Mouse (Mus musculus) mouse trophoblast stem cell (cell line): Measurements from ENCODE around the gene Stac.

ENCODE experiments used
- in situ Hi-C, 2 experiments: fragments of 300-500 bp; cut with MseI, MboI; formaldehyde crosslinking; loops; 2 replicates in 1 of 2; 3 replicates in 1 of 2; pipeline ENCODE4 v1.15.1; 2025

The Stac gene

DNA sequence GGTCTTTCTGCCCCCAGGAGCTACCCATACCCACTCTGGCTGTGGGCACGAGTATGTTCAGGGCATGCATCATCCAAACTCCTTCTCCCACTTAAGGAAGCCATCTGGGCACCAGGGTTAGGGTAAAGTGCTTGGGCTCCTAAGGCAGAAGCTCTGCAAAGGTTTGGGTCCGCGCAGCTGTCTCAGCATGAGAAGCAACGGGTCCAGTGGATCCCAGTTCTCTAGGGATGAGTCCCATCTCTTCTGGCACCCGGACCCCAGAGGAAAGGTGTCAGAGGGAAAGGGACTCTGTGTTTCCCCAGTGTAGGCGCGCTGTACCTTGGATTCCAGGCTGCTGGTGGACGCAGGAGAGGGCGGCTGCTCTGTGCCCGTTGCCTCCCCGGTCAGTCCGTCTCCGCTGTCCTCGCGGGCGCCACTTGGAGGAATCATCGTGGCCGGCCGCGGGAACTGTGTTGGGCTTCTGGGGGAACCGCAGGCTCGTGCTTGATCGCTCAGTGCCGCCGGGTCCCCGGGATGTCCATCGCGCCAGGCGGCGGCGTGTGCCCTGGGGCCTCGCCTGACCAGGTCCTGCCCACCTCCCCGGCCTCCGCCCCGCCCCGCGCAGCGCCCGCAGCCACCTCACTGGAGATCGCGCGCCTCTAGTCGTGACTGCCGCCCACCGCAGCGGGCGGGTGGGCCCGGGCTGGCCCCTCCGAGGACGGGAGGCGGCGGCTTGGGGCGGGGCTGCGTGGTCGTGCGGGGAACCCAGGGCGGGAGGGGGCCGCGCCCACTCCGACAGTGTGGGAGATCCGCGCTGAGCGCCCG lies at the start of gene Stac:
Gene Stac, minus strand, starts transcription at position 669 of the 804 bp plus-strand sequence.
- in situ Hi-C loops, result no loop called here

DNA sequence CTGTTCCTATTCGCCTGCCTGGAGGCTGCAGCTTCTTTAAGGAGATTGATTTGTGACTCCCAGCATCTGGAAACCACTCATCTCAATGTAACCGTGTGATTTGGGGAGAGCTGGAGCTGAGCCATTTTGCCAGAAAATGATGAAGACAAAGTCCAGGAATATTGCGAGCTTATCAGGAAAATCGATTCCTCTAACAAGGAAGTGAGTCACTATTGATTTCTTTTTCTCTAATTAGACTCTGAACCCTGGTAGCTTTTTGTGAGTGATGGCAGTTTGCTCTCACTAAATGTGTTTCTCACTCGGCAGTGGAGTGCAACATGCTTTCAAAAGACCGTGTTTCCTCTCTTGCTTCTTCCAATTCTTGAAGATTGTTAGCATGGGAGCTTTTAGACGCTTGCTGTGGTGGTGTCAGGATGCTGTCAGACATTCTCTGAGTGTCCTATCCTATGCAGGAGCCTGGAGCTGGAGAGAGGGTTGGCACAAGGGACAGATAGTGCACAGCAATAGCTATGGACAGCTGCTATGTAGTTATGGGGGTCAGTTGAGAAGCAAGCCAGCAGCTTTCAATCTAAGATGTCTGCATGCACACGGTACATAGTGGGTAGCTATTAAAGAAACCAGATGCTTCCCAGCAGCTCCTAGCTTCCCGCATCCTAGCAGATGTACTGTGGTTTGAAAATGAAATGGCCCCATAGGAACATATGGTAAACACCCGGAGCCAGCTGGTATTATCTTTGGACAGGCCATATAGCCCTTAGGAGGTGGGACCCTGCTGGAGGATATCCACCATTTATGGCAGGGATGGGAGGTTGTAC lies 49.5 kb upstream of the Stac start:
- in situ Hi-C loops, result no loop called here

DNA sequence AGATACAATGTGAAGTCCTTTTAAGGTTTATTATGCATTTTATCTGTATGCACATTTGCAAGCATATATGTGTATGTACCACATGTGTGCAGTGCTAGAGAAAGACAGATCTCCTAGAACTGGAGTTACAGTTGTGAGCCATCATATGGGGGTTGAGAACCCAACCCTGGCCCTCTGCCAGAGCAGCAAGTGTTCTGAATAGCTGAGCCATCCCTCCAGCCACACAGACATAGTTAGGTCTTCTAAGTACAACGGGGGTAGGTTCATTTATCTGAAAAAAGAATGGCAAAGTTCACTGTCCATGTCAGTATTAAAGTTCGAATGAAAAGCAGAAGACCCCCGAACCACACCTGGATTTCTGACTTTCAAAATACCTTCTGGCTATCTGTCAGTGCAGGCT lies 48.9 kb upstream of the Stac start:
- in situ Hi-C loops, result no loop called here

DNA sequence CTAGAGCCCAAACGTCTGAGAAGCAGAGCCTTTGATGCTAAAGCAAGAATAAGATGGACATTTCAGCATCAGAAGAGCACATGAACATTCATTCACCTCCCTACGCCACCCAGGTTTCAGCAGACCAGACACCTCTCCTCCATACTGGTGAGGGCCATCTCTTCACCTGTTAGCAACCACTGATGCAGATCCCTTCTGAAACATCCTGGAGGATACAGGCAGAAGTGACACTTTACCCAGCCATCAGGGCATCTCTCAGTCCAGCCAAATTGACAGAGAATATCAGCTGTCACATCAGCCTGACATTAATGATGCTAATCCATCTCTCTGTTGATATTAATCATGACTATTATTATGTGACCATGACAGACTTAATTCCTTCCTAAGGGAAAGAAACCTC lies 47.6 kb upstream of the Stac start:
- in situ Hi-C loops, result no loop called here

DNA sequence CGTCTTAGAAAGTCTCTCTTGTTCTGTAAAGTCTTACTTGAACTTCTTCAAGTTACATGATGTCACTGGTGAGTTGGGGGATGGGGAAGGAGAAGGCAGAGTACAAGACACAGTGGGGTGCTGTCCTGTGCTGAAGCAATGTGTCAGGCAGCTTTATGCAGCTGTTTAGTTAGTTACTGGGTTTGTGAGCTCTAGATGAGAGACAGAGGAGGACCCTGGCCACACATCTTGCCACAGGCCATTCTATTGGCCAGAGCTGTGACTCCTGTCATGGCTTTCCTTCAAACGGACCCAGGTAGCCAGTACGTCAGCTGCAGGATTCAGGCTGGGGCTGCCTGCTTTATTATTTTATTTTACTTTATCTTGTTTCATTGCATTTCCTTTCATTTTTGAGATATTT lies 45.8 kb upstream of the Stac start:
- in situ Hi-C loops, result no loop called here

DNA sequence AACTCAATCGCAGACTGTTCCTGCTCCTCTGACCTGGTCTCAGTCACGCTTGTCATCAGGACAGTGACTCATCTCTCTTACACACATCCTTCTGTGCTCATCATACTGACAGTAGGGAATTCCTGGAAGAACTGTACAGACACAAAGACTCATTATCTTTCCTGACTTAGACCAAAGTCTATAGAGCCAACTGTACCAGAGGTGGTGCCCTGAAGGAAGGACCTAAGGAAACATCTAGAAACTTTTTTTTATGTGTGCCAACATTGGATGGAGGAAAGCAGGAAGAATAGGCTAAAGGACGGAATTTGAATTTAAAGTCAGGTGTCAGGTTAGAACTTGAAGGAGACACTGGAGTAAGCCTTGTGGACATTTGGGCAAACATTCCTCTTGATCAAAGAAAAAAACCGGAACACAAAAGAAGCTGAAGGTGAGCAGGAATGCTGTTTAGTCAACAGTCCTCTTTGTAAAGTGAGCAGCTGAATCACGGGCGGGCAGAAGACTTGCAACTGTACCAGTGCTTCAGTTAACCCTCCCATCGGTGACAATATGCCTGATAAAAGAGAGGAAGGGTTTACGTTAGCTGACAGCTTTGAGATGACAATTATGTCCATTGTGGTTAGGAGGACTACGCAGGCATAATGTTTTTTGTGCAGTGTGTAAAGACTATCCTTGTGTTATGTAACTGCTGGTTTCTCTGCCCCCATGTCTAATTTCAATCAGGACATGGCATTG lies 42.0 kb upstream of the Stac start:
- in situ Hi-C loops, result no loop called here

DNA sequence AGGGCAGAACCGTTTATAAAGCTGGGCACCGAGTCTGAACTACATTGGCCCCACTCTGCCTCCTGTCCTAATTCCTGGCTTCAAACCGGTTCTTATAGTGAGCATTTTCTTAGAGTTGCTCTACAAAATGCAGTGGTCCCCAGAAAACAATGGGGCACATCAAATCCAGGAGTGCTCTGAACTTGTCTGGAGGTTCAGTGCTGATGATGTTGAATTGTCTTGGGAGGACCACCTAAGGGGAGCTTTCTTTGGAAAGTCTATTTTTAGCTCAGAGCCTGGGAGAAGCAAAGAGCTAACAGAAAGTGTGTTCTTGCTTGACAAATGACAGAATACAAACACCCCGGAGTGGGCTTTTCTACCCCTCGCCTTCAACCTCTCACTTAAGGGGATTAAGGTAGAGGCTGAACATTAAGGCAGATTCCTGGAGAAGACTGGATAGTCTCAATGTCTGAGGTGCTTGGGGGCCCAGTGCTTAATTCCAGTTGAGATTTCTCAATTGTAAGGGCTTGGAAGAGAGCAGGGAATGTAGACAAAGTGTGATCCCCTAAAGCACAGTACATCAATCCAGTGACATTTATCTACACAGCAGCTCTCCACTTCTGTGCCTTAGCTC lies 34.9 kb upstream of the Stac start:
- in situ Hi-C loops, result no loop called here

DNA sequence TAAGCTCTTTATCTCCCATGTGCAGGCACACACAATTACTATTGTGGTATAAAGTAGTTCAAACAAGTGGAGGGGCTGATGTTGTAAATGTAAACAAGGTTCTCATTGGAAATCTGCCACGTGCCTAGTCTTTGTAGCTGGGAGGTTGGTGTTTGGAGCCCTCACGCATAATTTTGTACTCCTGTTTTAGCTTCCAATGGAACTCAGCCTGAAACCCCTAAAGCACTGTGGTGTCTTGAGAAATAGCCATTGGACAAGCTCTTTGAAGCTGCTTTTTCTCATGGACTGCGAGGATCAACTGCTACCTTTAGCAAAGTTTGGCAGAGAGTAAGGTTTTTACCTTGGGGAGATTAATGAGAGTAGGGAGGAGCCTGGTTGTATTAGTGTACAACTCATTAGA lies 24.3 kb upstream of the Stac start:
- in situ Hi-C loops, result no loop called here

DNA sequence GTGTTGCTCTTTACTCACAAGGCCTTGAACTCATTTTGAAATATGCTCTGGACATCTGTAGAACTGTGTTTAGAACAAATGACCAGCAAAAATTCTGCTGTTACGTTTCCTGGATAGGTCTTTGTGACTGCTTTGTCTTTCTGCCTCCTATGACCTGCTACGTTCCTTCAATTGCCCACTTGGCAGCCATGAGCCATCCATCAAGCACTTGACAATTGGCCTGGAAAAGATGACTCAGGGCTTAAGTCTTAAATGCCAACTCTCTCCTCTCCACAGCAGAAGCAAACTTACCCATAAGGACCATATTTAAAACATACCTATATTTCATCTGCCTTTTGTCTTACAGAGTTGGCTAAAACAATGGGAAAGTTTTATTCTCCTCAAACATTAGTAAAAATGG lies 10.0 kb upstream of the Stac start:
- in situ Hi-C loops, result no loop called here

DNA sequence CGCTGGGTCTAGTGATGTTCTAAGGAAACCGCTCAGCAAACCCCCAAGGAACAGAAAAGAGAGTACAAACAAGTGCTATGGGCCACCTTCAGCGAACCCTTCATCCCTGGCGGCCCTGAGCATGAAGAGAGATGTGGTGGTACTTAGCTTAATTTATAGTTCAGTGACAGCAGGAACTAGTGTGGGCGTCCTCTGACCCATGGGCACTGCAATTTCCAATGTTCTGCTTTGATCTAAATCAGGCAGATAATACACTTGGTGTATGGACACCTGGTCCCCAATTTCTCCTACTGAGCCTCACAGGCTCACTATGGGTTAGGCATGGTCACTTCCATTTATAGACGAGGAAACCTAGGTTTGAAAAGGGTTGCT lies 322 bp upstream of the Stac start:
- in situ Hi-C loops, result no loop called here

DNA sequence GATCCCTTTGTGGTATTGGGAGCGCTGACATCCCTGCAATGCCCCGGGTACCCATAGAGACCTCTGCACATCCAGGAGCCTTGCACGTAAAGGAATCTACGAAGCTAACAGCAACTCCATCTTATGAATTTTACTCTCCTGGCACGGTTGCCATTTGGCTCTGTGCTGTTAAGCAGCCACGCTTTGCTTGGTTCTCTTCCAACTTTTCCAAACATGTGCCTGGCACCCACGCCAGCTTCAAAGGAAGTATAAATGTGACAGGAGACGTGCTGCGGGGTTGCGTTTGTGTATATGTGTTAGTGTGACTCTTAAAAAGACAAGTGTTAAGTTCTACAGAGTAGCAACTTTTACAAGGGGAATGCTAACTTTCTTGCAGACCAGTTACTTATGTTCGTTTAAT lies 1.0 kb downstream of the Stac start:
- in situ Hi-C loops, result no loop called here

DNA sequence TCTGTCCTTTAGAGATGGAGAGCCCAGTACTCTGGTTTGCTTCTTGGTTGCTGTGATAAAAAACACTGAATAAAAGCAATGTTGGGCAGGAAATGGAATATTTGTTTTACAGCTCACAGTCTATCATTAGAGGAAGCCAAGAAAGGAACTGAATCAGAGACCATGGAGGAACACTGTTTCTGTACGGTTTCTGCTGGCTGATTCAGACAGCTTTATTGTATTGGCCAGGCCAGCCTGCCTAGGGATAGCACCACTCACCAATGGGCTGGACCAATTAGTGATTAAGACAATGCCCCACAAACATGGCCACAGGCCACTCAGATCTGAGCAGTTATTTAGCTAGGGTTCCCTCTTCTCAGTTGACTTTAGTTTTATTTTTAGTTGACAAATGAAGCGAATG lies 6.0 kb downstream of the Stac start:
- in situ Hi-C loops, result no loop called here

DNA sequence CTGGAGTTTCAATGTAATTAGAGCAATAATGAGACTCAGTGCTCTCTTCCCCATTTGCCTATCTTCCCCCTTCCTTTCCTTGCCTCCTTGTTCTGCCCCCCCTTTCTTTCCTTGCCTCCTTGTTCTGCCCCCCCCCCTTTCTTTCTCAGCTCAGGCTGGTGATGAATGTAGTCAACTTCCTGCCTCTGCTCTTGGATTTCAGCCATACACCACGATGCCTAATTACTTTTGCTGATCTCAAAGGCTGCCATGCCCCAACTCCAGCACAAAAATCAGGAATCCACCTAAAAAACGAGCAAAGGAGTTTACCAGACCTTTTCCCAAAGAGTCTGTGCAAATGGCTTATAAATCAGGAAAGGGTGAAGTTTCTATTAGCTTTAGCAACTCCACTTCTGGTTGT lies 10.6 kb downstream of the Stac start:
- in situ Hi-C loops, result no loop called here

DNA sequence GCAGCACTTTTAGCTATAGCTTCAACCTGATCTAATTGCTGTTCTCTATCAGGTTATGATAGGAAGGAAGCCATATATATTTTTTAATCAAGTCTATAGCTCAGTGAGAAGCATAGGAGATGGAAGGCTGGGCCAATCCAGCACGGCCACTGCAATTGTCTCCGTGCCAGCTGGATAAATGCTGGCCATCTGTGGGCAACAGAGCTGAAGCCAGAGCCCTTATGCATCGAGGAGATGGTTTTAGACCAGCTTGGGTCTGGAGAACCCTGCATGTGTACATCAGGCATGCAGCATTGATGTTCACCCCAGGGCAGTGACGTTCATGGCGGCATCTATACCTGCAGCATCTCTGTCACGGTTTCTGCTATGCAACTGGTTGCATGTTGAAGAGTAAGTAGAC lies 20.3 kb downstream of the Stac start:
- in situ Hi-C loops, result no loop called here

DNA sequence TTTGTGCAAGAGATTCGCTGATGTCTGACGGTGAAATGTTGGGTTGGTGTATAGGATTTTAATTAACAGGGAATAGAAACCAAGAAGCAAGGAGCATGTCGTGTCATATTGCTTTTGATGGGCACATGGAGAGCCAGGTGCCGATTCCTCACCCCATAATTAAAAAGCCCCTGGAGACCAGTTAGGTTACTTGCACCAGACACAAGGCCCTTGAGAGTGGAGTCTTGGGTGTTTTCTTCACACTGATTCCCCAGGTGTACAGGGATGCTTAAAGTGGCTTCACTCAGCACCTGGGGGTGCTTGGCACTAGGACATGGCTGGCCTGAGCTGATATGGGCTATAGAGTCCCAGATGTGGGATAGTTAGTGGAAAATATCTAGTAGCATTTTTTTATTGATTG lies 35.1 kb downstream of the Stac start:
- in situ Hi-C loops, result no loop called here

DNA sequence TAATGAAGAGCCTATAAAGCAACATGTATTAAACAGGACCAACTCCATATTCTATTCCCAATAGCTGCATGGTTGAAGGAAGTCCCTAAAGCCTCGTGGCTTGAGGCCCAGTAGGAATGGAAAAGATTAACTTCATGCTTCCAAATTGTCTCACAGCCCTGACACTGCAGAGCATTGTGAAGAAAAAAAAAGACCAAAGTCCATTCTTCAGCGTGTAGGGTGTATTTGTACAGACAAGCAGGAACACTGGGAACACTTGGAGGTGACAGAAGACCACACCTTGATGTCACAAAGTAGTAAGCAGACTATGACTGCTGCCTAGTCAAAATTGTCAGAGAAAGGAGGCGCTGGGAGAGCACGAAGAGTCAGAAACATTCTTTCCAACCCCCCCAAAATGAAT lies 45.9 kb downstream of the Stac start:
- in situ Hi-C loops, result no loop called here

DNA sequence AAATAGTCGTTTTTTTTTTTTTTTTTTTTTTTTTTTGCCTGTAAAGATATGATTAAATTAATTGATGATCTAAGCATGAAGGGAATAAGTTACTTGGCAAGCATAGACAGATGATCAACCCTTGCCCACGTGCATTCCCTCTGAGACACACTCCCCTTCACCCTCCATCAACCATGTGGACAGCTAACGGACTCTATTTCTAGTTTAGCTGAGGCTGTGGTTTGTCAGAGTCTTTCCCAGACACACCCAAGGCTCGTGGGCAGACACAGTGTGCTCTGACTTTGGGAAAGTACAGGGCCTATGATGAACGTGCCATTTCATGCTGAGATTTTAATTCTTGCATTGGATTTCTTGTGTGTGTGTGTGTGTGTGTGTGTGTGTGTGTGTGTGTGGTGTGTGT lies 46.8 kb downstream of the Stac start:
- in situ Hi-C loops, result no loop called here

DNA sequence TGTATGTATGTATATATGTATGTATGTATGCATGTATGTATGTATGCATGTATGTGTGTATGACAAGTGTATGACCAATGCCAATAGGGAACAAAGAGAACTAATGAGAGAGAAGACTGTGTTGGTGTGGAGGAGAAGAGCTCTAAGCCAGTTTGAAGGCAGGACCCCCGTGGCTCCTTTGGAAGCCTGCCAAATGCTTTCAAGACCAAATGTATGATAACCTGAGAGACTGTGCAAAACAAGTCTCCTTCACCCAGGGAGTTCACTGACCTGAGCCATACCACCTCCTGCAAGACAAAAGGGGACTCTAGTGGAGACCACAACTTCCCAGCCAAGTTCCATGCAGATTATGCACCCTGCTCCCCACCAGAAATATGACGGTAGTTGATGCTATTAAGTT lies 52.5 kb downstream of the Stac start:
- in situ Hi-C loops, result no loop called here

DNA sequence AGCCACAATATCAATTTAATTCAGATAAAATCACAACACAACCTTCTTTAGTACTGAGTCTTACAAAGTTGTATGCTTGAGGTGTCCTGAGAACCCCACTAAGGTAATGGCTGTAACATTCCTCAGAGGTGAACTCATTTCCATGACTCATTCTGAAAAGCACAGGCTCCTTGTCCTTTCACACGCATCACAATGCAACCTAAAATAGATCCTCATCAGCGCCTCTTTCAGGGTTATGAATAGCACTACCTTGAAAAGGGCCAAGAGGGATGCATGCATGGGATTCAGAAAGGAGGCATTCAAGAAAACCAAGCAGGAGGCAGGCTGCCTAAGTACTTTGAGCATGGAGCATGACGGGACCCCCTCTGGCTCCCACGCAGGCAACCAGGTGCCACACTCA lies 57.3 kb downstream of the Stac start:
- in situ Hi-C loops, result no loop called here

DNA sequence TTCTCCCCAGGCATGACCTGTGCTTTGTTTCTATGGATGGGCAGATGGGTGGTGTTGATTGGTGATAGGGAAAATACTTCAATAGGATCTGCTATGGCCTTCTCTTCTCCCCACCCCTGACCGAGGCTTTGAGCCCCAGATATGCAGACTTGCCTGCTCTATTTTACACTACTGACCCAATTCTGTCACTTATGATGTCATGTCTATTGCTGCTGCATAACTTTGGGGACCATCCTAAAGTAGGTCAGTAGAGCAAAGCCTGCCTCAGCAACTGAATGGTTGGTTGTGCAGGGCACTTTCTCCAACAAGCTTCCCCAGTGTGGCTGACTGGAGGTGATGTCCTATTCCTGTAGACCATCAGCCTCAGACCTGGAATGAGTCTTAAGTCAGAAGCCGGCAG lies 69.0 kb downstream of the Stac start:
- in situ Hi-C loops, result no loop called here

DNA sequence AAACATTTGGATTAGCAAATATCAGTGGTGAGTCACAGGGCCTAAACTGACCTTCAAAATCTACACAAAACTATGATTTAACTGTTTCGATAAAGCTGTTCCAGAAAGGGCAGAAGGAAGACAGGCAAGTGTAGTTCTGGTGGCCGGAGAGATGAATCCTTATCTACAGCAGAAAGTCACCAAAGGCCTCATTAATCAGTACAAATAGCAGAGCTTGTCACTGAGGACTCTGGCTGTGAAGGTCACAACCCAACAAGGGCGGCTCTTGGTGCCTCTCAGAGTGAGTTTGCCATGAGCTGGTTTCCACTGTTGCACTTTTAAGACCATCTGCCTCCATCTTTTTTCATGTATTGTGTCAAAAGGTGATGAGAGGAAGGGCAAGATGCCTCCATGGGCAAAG lies 78.8 kb downstream of the Stac start:
- in situ Hi-C loops, result no loop called here

DNA sequence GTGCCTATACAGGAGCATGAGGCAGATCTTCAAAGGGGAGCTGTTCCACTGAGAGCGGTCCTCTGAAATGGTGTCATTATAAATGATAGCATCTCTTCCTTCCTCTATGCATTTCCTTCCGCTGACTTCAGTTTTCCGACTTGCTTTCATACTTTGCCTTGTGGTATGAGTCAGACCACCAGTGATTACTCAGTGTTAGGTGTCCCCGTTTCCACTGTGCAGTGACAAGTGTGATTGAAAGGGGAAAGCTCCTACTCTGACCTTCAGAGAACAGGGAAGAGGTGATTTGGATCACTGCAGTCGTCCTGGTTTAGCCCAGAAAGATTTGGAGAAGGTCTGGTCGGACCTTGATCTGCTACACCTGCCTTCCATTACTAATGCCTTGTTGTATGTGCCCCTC lies 81.4 kb downstream of the Stac start:
- in situ Hi-C loops, result no loop called here
